Mouse (Mus musculus): Measurements from ENCODE around the gene Dcst1.

Gene Dcst1

DNA sequence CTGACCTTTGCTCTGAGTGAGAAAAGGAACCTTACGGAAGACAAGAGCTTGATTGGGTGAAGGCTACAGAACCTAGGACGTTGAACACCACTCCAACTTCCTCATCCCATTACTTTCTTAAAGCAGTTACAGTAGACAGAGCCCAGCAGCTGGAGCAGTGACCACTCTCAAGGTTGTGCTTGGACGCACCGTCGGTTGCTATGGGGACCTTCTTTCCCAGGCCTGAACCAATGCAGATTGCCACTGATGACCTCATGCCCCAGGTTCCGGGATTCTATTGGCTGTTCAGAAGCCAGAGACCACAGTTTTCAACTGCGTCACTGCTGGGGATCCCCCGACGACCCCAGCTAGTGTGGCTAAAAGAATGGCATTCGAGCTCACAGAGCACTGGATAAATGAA lies 34.1 kb downstream of the Dcst1 start:
- DNase-seq, result peak; percentile 34 to 65

DNA sequence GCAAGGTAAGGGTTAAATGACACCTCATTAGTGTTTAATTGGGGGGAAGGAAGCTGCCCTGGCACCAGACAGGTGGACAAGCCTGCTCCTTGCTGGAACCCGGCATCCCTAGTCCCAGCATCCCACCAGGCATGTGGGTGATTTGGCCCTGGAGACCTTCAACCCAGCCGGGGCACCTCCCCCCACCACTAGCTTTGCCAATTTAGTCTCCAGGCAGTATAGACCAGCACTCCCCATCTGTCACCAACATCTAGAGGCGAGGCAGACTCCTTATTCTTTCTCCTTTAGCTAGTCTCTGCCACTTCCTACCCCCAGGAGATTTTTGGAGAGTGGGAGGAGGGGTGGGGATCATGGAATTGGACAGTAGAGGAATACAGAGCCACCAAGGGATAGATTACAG lies 34.7 kb downstream of the Dcst1 start:
- no peak for DNase-seq

DNA sequence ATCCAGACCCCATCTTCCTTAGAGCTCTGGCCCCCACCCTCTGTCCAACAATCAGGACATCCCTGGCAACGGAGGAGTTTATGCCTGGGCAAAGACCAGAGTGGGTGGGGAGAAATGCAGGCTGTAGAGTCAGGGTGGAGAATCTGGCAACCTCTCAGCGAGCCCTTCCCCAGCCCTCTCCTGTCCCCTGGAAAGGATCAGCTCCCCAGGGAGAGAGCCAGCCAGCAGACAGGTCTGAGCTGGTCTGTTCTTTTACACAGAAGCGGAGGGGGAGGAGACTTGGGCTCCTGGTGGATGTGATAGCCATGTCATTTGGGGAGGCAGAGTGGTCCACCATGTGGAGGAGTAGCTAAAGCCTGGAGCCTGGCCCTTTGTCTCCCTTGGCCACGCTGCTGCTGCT lies 36.4 kb downstream of the Dcst1 start:
- no peak for DNase-seq

DNA sequence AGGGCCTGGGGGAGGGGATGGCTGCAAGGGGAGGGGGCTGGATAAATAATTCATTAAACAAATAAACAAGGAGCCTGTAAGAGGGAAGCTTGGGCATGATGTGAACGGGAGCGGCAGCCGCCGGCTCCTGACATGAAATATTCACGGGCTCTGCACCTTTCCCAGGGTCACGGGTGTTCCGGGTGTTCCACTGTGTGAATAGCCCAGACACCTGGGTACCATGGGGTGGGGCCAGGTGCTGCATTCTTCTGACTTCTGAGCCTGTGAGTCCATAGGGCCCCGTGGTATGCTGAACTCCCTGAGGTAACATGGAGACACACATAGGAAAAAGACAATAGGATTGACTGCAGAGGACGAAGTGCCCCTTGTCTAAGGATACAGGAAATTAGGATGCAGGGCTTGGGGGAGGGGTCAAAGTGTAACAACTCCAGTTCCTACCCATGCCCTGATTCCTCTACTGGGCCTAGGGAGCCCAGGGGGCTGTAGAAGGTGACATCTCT lies 37.6 kb downstream of the Dcst1 start:
- no peak for DNase-seq

DNA sequence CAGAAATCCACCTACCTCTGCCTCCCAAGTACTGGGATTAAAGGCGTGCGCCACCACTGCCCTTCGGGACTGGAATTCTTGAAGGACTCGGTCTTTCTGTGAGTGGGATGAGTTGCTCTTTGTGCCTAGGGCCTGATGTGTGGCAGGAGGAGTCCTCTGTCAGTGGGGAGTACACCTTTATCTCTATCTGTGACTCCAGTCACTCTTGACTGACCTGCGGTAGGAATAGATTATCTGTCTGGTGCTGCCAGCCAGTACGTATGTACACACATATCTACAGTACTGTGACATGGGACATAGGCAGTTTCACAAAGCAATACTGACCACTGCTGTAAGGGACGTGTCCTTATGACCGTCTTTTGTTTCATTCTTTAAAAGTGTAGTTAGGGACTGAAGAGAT lies 39.2 kb downstream of the Dcst1 start:
- no peak for DNase-seq

DNA sequence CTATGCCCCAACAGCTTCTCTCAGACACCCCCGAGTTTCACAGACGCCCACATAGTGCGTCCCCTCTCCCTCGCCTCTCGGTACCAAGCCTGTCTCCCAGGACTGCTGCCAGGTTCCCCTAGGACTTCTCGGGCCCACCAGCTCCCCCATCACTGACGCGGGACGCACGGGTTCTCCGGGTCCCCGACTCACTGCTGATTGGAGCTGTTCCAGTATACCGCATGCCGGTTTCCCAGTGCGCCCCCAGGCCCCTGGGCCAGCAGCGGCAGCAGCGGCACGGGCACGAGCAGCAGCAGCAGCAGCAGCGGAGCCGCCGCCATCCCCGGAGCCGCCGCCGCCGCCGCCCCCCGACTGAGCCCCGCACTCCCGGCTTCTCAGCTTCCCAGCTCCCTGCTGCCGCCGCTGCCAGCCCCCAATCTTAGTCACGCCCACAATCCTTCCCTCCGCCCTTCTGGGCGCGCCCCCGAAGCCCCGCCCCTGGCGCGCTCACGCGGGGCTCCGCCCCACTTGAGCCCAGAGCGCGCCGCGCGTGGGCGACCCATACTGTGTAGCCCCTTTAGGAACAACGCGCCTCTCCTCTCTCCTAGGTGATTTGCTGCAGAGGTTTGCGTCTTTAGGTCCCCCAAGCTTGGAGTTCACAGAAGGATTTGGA lies 42.4 kb downstream of the Dcst1 start, which contains the start of gene Efna3:
Gene Efna3, minus strand, starts transcription at position 452 of the 652 bp plus-strand sequence.
- peak; percentile 74 to 76 for DNase-seq

DNA sequence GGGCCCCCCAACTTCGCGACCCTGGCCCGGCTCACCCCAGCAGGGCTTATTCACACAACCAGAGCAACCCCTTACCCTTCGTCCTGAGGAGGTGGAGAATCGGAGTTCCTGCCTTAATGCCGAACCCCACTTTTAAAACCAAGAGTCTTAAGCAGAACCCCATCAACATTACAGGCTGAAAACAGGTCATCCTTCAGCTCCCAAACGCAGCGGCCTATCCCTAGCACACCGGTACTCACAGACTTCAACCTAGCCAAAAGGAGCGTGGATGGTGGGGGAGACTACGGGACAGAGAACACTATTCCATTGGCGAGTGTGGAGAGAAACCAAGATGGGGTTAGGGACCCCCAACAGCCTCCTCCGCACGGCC lies 42.9 kb downstream of the Dcst1 start:
- no peak for DNase-seq

DNA sequence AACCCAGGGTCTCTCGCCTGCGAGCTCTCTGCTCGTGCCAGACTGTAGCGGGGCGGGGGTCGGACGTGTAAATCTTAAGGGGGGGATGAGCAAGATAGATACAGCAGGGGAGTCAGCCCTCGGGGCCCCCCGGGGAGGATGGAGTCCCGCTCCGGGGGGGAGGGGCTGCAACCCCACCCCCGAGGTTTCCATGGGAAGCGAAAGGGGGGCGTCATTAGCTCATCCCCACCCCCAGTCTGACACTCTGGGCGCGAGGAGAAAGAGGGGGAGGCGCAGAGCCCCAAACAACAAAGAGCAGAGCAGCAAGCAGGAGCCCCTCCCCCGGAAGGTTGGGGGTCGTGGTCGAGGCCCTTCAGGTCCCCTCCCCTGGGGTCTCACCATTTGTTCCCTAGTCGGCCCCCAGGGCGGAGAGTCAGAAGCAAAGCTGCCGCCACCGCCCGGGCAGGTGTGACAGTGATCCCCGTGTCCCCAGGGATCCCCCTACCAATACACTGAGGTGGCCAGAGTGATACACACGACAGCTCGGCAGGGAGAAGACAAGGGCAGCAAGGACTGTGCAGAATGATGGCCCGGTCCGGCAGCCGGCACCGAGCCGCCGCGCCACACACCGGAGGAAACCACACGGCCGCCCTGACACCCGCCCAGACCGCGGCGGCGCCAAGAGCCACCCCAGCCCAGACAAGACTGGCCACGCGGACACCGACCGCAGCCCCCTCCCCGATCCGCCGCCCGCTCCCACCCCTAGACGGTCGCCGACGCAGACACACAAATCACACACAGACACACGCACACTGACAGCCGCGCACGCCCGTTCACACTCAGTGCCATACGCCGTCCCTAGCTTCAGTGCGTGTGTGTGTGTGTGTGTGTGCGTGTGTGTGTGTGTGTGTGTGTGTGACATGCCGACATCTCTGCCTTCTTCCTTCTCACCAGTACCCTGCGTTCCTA lies 43.6 kb downstream of the Dcst1 start:
- peak in 1 of 2 experiments; percentile 23 for DNase-seq

DNA sequence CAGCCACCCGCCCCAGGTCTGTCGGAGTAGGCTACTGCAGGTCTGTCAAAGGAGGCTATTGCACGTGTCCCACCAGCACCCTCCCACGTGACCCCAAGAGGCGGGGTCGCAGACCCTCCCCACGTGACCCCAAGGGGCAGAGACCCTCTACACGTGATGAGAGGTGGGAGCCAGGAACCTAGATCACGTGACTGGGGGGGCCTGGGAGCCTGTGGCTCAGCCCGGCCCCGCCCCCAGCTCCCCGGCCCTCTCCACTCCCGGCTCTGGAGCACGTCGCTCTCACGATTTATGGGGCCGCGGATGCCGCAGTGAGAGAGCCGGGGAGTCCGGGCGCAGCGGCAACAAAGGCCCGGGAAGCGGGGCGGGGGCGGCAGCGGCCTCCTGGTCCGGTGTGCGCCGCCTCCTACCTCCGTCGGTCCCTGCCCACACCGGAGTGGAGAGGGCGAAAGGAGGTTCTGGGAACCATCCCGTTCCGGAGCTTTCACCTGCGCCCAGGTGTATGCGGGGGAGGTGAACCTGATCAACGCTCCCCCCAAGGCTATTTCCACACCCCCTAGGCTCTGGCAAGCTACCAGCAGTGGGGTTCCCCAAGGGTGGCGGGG lies 44.4 kb downstream of the Dcst1 start:
- peak in 1 of 2 experiments; percentile 21 for DNase-seq

DNA sequence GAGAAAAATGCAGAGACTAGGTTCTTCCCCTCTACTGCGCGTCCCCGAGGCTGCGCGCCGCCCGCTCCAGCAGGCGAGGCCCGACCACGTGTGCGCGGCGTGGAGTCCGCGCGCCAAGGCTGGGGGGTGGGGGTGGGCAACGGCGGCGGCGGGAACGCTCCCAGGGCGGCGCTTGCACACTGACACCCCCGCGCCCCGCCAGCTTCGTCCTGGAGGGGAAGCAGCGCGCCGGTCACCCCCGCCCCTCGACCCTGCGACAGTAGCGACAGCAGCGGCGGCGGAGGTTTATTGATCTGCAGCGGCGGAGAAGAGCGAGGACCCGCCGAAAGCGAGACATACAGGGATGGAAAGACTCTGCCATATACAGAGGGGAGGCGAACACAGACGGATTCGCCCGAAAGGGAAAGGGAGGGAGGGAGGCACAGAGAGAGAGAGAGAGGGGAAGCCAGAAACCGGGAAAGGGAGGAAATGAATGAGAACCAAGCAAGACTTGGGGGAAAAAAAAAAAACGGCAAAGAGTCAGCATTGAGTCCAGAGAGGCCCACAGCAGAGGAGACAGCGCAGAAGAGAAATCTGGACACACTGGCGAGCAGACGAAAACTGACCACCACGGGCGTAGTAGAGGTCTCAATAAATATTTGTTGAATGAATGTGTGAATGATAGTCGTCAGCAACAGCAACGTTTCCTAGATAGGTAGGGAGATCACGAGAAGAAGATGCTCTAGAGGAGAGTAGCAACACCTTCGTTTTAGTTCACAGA lies 45.3 kb downstream of the Dcst1 start:
- no peak for DNase-seq

DNA sequence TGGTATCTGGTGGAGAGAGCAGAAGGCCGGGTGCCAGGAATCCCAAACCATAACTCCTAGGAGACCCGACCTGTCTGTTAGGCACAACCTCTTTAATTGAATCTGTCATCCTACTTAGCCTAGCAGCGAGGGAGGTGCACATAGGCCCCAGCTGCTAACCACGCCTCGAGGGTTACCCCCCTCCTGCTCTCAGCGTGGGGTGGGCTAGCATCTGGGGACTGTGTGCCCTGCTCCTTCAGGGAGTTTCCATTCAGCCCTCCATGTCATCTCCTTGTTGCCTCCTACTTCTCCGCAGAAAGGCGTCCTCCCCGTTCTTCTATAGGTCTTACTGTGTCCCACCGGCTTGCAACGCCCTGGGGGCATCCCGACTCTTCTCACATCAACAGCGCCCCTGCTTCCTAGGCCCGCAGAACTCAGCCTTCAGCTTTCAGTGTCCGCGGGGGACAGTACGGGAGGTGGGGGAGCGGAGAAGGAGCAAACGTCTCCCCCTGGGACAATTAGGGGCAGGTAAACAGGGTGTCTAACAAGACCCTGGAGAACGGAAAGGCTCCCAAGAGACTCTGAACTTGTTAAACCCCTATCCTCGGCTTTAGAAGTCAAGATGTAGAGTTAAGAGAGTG lies 46.0 kb downstream of the Dcst1 start:
- DNase-seq, result no peak

DNA sequence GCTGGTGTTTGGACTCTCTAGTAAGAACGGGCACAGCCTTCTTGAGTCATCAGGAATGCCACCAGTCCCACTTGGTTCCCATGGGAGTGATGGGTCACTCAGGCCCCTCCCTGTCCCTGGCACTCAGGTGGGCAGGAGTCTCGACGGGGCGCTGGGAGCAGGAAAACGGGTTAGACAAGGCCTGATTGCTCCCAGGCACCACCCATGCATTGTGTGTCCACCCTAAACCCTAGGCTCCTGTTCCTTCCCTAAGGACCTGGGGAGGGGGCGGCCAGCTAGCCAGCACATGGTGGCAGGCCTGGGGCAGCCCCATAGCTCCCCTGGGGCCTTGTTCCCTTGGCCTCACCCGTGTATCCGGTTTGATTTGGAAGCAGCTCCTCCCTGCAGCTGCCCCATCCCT lies 46.7 kb downstream of the Dcst1 start:
- DNase-seq, result no peak

DNA sequence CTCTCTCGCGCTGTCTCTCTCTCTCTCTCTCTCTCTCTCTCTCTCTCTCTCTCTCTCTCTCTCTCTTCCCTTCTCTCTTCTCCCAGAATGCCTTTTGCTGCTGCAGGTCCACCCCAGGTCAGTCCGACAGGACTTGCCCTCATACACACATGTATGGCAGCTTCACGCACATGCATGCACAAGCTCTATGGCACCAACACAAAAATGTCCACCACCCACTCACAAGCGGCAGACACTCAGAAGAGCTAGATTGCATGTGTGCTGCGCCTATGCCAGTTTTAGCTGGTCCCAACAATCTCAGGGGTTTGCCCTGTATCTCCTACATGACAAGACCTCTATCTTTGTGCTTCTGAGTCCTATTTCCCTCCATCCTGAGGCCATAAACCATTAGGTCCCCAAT lies 47.8 kb downstream of the Dcst1 start:
- DNase-seq, result no peak

DNA sequence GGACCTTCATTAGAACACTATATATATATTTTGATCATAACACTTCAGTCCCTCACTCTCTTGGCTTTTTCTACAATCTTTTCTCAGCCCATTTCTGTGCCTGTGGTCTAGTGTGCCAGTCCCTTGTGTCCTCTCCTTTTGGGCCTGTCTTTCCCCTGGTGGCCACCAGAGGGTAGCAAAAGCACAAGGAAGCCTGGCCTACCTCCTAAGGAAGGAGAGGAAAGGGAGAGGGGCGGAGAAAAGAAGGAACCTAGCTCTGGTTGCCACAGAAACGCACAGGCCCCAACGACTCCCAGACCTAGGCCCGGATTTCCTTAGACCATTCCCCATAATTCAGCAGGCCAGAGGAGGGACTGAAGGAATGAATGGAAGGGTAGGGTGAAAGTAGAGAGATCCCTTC lies 48.2 kb downstream of the Dcst1 start:
- peak; percentile 86 to 90 for DNase-seq

DNA sequence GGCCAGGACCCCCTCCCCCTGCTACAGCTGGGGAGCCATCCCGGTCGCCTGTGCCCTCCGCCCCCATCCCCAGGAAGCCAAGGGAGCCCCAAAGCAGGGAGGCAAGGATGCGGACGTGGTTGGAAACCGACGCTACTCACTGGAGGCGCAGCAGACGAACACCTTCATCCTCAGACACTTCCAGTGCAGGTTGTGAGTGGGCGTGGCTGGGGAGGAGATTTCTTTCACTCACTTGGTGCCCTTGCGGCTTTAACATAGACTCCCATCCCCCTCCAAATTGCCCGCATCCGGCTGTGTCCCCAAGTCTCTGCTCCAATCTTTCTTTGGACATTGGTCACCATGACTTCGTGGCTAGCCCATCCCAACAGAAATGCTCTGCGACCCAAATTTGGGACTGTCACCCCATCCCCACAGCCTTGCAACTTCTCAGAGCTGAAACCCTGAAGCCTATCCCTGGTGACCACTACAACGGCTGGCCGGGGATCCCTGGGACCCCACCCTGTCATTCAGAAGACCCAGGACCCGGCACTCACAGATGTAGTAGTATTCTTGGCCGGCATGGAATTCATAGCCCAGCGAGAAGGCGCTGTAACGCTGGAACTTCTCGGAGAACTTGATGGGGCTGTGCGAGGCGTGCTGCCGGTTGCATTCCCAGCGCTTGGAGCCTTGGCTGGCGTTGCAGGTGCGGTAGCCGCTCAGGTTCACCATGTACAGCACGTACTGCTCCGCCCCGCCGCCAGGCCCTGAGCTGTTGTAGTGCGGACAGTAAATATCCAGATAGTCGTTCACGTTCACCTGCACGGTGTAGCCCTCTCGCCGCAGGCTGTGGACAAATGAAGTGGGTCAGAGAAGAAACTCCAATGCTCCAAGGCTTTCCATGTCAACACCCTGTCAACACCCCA lies 48.9 kb downstream of the Dcst1 start:
- DNase-seq, result peak; percentile 41 to 49

DNA sequence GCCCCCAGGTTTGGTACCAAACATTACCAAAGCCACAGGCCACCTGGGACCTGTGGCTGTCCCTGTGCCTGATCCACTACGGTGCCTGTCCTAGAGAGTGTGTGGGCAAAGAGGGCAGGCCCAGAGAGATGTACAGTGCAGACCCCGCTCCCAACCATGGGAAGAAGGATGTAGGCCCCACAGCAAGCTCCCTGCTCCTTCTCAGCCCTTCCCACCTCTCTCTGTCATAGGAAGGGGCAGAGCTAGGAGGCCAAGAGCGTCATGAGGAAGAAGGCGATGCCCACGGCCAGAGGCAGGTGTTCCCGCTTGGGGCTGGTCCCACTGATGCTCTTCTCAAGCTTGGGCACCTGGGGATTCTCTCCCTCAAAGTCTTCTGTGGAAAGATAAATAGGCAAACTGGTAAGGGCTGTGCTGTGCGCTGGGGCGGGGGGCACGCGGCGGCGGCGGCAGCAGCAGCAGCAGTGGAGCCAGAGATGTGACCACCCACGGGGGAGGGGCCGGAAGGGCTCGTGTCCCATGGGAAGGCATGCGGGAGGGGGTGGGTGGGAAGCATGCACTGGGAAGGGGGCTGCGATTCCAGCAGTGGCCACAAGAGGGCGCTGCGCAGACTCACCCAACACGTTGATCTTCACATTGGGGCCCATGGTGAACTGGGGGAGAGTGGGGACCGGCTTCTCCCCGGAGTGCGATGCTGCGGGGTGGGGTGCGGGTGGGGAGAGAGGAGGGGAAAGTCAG lies 49.7 kb downstream of the Dcst1 start:
- peak; percentile 79 to 85 for DNase-seq

DNA sequence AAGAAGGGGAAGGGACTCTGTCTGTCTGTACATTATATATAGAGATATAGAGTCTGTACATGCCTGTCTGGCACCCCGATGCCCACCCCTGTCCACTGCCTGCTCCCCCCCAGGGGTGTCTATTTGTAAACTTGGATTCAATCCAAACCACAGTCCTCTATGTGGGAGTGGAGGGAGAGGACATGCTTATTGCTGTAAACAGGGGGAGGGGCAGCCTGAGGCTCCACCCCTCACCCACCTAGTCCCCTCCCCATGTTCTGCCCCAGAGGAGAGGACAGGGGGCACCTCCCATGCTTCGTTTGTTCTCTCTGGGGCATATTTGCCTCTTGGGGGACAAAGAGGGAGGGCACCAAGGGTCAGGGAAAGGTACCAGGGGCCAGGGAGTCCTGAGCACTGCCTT lies 50.3 kb downstream of the Dcst1 start:
- DNase-seq, result peak; percentile 68 to 79

DNA sequence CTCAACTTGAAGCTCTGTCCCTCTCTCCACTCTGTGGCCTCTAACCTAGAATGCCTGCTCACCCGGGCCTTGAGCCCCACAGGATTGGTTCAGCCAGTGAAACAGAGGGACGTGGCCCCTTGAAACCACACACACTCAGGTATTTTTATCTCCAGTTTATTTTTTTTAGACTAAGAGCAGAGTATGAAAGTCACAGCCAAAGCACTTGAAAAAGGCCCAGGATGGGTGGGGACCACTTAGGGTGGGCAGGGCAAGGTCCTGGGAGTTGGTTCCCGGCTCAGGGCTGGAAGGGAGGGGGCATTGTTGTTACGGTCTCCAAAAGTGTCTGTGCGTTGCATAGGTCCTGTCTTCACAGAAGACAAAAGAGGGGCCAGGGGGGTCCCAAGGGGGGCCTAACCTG lies 50.7 kb downstream of the Dcst1 start:
- peak; percentile 81 to 90 for DNase-seq

DNA sequence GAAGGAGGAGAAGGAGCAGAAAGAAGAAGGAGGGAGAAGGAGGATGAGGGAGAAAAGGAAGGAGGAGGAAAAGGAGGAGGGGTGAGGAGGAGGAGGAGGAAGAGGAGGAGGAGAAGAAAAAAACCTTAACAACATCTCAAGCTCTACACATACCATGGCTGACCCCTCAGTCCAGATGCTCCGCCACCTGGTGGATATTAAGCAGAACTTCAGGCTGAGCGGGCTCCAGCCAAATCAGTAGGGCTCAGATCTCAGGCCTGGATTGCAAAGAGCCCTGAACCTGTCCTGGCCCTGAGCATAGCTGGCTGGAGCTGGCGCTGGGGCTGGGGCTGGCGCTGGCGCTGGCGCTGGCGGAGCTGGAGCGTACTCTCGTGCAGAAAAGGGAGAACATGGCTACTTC lies 57.0 kb downstream of the Dcst1 start:
- peak; percentile 75 to 81 for DNase-seq

DNA sequence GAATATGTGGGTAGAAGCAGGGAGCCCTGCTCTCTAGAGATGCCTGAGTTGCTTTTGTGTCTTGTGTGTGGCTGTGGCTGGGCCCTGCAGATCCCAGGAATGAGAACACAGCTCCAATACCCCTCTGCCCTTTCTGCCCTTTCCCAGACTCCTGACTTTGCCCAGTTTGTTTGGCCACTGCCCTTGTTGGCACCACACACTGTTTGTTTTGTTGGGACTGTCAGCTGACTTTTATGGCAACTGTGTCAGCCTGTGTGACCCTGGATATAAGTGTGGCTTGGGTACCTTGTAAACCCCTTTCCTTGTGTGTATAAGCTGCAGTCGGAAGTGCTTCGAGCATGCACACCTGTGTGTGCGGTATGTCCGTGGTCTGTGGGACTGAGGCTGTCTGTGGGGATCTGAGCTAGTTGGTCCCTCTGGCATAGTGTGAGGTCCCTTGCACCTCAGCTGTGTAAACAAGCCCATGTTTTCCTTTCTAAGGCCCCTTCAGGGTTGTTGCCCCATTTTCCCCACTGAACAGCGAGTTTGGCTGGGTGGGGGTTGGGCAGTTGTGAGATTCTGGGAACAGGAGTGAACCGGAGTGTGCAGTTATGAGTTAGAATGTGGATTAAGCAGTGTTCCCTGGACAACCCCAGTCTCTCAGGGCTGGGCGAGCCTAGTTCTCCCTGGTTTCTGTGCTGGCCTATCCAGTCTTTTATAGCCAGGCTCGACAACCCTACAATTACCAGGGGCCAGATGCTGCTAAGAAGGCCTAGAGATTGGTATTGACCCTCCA lies 59.3 kb downstream of the Dcst1 start:
- DNase-seq, result peak; percentile 42 to 55
